Mouse (Mus musculus) hindbrain, embryonic 13.5 days (tissue): ENCODE data around the gene Krt42. TPM values are rescaled to one million over a fixed set of nuclear protein-coding genes. Genes with fewer than 3 reads are reported as not detected.

ENCODE experiments used
- ATAC-seq: fragments of 200-750 bp; cut with Nextera tagmentation; 2 replicates; pipeline ENCODE4 v1.8.0; 2017; ENCODE audit warnings: moderate TSS enrichment; ENCODE audit not compliant: low FRiP score
- H3K27ac ChIP-seq: fragments of 300-500 bp; sonication (generic); 2 replicates; pipeline ENCODE4 v1.5.1; 2015; ENCODE audit warnings: inconsistent platforms, mild to moderate bottlenecking, moderate library complexity
- H3K27me3 ChIP-seq: fragments of 300-500 bp; sonication (generic); 2 replicates; pipeline ENCODE4 v1.6.1; 2015; ENCODE audit warnings: mild to moderate bottlenecking, inconsistent platforms
- H3K36me3 ChIP-seq: fragments of 300-500 bp; sonication (generic); 2 replicates; pipeline ENCODE4 v1.6.1; 2015; ENCODE audit warnings: mild to moderate bottlenecking, inconsistent platforms
- H3K4me1 ChIP-seq: fragments of 300-500 bp; sonication (generic); replicated peaks from 2 replicates; pipeline ENCODE4 v1.6.1; 2015; ENCODE audit warnings: inconsistent platforms
- H3K4me2 ChIP-seq: fragments of 300-500 bp; sonication (generic); 2 replicates; pipeline ENCODE4 v1.6.1; 2015; ENCODE audit warnings: inconsistent platforms, mild to moderate bottlenecking, moderate library complexity
- H3K4me3 ChIP-seq: fragments of 300-500 bp; sonication (generic); 2 replicates; pipeline ENCODE4 v1.5.1; 2015; ENCODE audit warnings: mild to moderate bottlenecking, inconsistent platforms
- H3K9ac ChIP-seq: fragments of 300-500 bp; sonication (generic); 2 replicates; pipeline ENCODE4 v1.6.1; 2015; ENCODE audit warnings: mild to moderate bottlenecking, inconsistent platforms
- H3K9me3 ChIP-seq: fragments of 300-500 bp; sonication (generic); 2 replicates; pipeline ENCODE4 v1.6.1; 2016; ENCODE audit warnings: inconsistent platforms
- WGBS: fragments of 180-500 bp; shearing (Covaris S2); methylation state at CpG from one replicate; pipeline ENCODE4 v1.1.7; 2015; 5-methylcytosine and 5-hydroxymethylcytosine counted together
- polyA plus RNA-seq: library from polyadenylated mRNA; unstranded; fragments of >200 nt; fragmentation: Nextera tagmentation; extraction: Ambion mirVana; gene quantifications from 2 replicates; pipeline ENCODE4 v1.2.1, GENCODE M21; 2015

Krt42 gene
- polyA plus RNA-seq, 1 experiment from 2014 or later = not detected

DNA sequence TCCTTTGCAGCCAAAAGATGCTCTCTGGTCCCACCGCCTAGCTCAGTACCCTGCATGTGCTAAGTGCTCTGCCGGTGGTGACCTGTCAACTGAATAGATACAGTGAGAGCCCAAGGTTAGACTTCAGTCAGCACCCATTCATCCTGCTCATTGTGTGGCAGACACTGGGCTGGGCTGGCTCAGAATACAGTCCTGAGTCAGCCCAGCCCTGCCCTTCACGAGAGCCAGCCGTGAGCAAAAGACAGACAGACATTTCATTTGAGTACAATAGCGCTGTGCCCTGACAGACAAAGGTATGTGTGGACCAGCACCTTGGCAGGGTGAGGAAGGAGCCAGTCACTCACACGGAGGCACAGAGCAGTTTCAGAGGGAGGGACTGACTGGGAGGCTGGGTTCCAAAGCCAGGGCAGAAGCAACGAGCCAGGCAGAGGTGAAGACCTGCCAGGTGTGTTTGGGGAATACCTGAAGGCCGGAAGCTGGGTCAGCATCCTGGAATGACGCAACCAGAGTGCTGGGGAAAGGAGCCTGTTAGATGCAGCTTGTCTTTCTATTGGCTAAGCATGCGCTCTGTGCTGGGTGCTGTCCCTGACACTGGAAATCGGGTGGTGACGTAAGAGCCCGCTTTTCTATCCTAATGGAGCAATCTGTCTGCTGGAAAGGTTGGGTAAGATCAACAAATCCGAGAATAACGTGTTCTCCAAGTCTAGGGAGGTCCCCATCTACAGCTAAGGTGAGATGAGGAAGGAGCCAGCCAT, 8.2 kb upstream of the Krt42 start:
- no peak overlapping the region for H3K4me3 ChIP-seq
- H3K4me2 ChIP-seq = no peak overlapping the region
- no peak overlapping the region for H3K9ac ChIP-seq
- WGBS = 74% methylated on average over 15 of the region's 15 CpGs
- H3K27me3 ChIP-seq = no peaks in the 10 kb centered on the region
- no peak for ATAC-seq
- no peaks in the 10 kb centered on the region for H3K4me1 ChIP-seq
- no peaks in the 10 kb centered on the region for H3K36me3 ChIP-seq
- H3K9me3 ChIP-seq = no peaks in the 10 kb centered on the region
- H3K27ac ChIP-seq = no peak overlapping the region

DNA sequence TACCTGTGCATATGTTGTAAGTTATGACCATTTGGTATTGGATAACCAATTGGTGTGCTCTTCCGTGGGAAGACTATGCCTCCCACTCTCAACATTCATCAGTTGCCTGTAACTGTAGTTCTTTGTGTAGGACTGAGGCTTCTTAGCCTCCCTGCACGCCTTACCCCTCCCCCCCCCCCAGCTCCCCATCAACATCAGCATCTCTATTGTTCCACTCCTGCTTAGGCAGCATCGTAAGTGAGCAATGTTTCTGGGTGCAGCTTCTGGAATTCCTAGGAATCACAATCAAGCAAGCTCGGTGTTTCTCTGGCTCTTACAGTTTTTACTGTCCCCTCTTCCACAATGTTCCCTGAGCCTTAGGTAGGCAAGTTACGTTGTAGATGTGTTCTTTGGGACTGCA, 5.8 kb upstream of the Krt42 start:
- WGBS = 33% methylated on average over 5 of the region's 5 CpGs
- no peaks in the 10 kb centered on the region for H3K9me3 ChIP-seq
- H3K27ac ChIP-seq = no peak overlapping the region
- no peaks in the 10 kb centered on the region for H3K27me3 ChIP-seq
- no peak overlapping the region for H3K9ac ChIP-seq
- no peak for ATAC-seq
- H3K4me3 ChIP-seq = no peak overlapping the region
- no peaks in the 10 kb centered on the region for H3K4me1 ChIP-seq
- H3K36me3 ChIP-seq = no peaks in the 10 kb centered on the region
- H3K4me2 ChIP-seq = no peak overlapping the region

DNA sequence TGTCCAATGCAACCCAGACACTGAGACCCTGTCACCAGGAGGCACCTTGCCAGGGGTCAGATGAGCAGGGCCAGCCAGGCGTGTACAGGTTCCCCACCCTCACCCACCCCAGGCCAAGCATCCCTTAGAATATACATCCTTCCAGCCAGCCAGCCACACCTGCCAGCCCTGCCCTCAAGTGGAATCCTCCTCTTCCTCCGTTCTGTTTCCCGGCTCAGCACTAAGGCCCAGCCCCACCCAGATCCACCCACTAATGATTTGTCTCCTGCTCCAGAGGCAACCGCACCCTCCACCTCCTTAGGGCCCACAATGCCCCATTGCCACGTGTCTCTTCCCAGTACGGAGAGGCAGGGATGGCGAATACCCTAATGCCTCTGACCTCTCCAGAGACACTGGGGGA, 5.0 kb upstream of the Krt42 start:
- H3K4me2 ChIP-seq = no peak overlapping the region
- whole genome bisulfite sequencing = 68% methylated on average over 7 of the region's 7 CpGs
- no peak for ATAC-seq

DNA sequence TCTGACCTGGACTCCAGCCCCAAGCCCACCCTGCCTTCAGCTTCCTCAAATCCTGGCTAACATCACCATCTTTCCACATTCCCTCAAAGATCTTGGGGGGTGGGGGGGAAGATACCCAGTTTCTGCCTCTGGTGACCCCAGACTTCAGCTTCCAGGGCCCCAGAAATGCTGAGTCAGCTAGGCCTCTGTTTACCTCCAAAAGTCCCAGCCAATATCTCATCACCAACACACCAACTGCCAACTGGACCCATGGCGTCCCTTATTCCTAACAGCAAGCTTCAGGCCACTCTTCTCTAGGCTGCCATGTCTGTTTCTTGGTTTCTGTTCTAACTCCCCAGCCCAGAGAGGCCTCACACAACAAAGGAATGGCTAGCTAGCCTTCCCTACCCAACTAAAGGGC, 2.2 kb upstream of the Krt42 start:
- no peak for ATAC-seq
- Histone ChIP-seq H3K9me3 (no peaks in the 10 kb centered on the region), H3K4me1 (no peaks in the 10 kb centered on the region), H3K4me3 (no peak overlapping the region), H3K36me3 (no peaks in the 10 kb centered on the region), H3K4me2 (no peak overlapping the region), H3K27ac (no peak overlapping the region), H3K27me3 (no peaks in the 10 kb centered on the region), H3K9ac (no peak overlapping the region)
- WGBS = 75% methylated on average over 1 of the region's 1 CpGs

More for the DNA sequence above, 5.0 kb upstream of the Krt42 start:
- Histone ChIP-seq H3K9me3 (no peaks in the 10 kb centered on the region), H3K27ac (no peak overlapping the region), H3K4me1 (no peaks in the 10 kb centered on the region), H3K9ac (no peak overlapping the region), H3K36me3 (no peaks in the 10 kb centered on the region), H3K27me3 (no peaks in the 10 kb centered on the region), H3K4me3 (no peak overlapping the region)

DNA sequence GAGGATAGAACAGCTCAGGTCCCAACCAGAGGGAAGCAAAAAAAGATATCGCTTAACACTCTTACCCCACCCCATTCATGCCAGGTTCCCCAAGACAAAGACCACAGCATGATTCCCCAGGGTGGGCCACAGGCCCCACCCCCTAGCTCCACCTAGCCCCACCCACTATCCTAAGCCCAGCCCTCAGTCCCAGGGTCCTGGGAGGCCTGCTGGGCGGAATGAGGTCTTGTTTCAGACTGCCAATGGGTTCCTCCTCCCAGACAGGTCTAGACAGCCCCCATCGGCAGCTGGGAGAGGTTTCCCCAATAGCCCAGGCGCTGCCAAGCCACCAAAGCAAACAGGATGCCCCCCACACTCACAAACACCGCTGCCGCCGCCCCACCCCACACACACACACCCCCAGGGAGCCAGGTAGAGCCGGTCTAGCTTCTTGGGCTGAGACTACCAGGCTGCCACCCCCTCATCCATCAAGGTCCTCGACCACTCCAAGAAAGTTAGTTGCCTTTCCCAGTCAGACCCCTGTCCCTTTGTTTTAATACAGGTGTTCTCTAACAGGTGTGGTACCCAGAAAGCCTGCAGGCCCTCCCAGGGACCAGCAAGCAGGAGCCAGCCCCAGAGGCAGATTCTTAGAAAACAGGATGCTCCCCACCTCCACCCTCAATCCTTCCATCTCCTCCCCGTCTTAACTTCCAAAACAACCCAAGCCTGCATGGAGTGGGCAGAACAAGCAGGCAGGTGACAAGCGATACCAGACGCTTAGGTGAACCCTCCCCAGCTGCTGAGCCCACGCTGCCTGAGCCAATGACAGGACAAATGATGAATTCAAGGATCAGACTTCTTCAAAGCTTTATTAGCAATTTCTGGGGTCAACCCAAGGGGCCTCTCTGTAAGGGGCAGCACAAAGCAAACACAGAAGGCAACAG, 7.4 kb downstream of the Krt42 start:
- no peak overlapping the region for H3K4me2 ChIP-seq
- no peaks in the 10 kb centered on the region for H3K4me1 ChIP-seq
- peaks cover 4% of the 10 kb centered on the region; the same call in 1 of the 2 replicates for H3K27me3 ChIP-seq
- H3K36me3 ChIP-seq = no peaks in the 10 kb centered on the region
- H3K27ac ChIP-seq = no peak overlapping the region
- WGBS = 37% methylated on average over 13 of the region's 13 CpGs
- ATAC-seq = no peak
- no peaks in the 10 kb centered on the region for H3K9me3 ChIP-seq
- no peak overlapping the region for H3K9ac ChIP-seq
- no peak overlapping the region for H3K4me3 ChIP-seq

DNA sequence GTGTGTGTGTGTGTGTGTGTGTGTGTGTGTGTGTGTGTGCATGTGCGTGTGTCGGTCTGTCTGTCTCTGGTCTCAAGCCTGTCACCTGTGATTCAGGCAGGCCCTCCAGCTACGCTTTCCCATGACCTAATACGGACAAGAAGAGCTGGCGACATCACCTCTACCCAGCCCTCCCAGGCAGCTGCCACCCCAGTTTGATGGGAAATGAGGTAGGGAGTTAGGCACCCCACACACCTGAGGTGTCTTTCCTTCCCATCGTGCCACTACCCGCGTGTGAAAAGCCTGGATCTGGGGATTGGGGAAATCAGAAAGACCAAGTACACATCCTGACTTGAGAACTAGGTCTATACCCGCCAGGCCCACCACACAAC, 8.5 kb downstream of the Krt42 start:
- WGBS = 88% methylated on average over 8 of the region's 9 CpGs
- Histone ChIP-seq H3K9me3 (no peaks in the 10 kb centered on the region), H3K9ac (no peak overlapping the region), H3K4me2 (no peak overlapping the region), H3K4me1 (no peaks in the 10 kb centered on the region), H3K36me3 (no peaks in the 10 kb centered on the region), H3K27me3 (peaks cover 4% of the 10 kb centered on the region; the same call in 1 of the 2 replicates), H3K27ac (no peak overlapping the region), H3K4me3 (no peak overlapping the region)
- no peak for ATAC-seq

DNA sequence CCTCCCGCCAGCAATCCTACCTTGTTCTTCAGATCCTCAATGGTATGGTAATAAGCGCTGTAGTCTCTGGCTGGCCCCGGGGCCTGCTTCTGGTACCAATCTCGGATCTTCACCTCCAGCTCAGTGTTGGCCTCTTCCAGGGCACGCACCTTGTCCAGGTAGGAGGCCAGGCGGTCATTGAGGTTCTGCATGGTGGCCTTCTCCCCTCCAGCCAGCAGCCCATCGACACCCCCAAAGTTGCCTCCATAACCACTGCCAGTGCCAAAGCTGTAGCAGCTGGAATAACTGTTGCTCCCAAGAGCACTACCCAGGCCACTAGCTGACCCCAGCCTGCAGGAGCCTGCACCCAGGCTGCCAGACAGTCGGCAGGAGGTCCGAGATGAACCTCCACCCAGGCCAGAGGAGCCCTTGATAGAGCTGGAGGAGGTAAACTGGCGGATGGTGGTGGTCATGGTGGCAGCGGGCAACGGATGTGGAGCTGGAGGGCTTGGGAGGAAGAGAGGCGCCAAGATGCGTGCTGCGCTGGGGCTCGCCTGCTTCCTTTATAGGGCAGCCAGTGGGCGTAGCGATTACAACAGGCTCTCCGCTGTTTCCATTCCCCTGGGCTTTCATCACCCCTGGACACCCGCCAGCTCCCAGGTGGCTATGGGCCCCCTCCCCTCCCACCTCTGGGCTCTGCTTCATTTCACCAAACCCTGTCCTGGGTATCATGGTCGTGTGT, 9.0 kb downstream of the Krt42 start, which contains the start of gene Krt17:
TSS of gene Krt17 (minus strand) at position 516 of the 721 bp plus-strand sequence.
- WGBS = 84% methylated on average over 21 of the region's 21 CpGs
- no peak for ATAC-seq
- H3K27ac ChIP-seq = no peak within 1 kb of the TSS
- H3K27me3 ChIP-seq = peaks cover 4% of the 10 kb centered on the region; the same call in 1 of the 2 replicates
- H3K9ac ChIP-seq = no peak within 1 kb of the TSS
- no peak within 1 kb of the TSS for H3K4me3 ChIP-seq
- no peak within 1 kb of the TSS for H3K4me2 ChIP-seq
- no peaks in the 10 kb centered on the region for H3K4me1 ChIP-seq
- H3K9me3 ChIP-seq = no peaks in the 10 kb centered on the region
- no peaks in the 10 kb centered on the region for H3K36me3 ChIP-seq

DNA sequence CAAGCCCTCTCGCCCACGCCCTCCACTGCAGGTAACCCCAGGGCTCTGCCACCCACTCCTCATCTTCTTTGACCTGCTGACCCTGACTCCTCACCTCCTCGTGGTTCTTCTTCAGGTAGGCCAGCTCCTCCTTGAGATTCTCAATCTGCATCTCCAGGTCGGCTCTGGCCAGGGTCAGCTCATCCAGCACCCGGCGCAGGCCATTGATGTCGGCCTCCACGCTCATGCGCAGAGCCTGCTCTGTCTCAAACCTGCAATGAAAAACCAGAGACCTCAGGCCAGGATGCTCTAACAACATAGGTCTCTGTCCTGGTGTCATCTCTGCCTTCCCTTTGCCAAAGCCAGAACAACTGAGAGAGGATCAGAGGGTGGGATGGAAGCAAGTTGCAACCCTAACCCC, 10.6 kb downstream of the Krt42 start:
- H3K9me3 ChIP-seq = no peaks in the 10 kb centered on the region
- H3K4me2 ChIP-seq = no peak overlapping the region
- H3K27me3 ChIP-seq = peaks cover 4% of the 10 kb centered on the region; the same call in 1 of the 2 replicates
- no peak overlapping the region for H3K27ac ChIP-seq
- no peaks in the 10 kb centered on the region for H3K36me3 ChIP-seq
- H3K9ac ChIP-seq = no peak overlapping the region
- ATAC-seq = no peak
- 89% methylated on average over 9 of the region's 9 CpGs for WGBS
- H3K4me1 ChIP-seq = no peaks in the 10 kb centered on the region
- H3K4me3 ChIP-seq = no peak overlapping the region

DNA sequence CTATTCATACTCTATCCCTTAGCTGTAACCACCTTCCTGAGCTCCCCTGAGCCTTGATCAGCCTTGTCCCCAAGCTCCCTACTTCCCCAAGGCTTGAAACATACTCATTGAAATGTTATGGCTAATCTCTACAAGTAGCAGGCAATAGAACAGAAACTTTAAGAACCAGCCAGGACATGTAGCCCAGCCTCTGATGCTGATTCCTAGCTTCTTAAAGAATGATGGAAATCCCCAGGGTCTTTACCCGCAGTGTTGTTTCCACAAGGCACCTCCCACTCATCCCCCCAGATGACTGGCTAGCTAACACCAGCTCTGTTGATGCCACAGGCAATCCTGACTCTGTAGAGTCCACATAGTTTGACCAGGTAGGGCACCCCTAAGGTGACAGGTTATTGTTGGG, 11.7 kb downstream of the Krt42 start:
- ATAC-seq = no peak
- H3K27ac ChIP-seq = no peak overlapping the region

DNA sequence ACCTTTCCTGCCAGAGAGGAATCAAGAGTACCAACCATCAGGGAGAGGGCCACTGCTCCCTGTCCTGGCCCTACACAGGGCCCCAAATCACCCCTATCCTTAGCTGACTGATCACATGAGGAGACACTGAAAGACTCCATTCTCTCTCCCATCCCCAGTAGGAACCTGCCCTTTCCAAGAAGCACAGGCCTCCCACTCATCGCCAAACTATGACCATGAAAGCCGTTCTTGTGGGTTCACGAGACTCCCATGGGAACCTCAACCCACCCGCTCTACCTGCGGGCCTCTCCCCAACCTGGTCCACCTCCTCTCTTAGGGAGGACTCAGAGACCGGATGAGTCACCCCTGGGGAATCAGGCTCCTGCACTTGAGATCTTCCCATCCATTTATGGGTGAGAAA, 14.2 kb downstream of the Krt42 start:
- Histone ChIP-seq H3K9ac (no peak overlapping the region), H3K4me2 (no peak overlapping the region), H3K4me1 (no peaks in the 10 kb centered on the region), H3K27me3 (no peaks in the 10 kb centered on the region), H3K9me3 (no peaks in the 10 kb centered on the region), H3K27ac (no peak overlapping the region), H3K4me3 (no peak overlapping the region), H3K36me3 (no peaks in the 10 kb centered on the region)
- no peak for ATAC-seq
- WGBS = 98% methylated on average over 6 of the region's 6 CpGs

More for the DNA sequence above, 11.7 kb downstream of the Krt42 start:
- WGBS = 90% methylated on average over 1 of the region's 1 CpGs
- Histone ChIP-seq H3K4me2 (no peak overlapping the region), H3K4me3 (no peak overlapping the region), H3K36me3 (no peaks in the 10 kb centered on the region), H3K9ac (no peak overlapping the region), H3K27me3 (peaks cover 2% of the 10 kb centered on the region; the same call in 1 of the 2 replicates), H3K9me3 (no peaks in the 10 kb centered on the region), H3K4me1 (no peaks in the 10 kb centered on the region)

DNA sequence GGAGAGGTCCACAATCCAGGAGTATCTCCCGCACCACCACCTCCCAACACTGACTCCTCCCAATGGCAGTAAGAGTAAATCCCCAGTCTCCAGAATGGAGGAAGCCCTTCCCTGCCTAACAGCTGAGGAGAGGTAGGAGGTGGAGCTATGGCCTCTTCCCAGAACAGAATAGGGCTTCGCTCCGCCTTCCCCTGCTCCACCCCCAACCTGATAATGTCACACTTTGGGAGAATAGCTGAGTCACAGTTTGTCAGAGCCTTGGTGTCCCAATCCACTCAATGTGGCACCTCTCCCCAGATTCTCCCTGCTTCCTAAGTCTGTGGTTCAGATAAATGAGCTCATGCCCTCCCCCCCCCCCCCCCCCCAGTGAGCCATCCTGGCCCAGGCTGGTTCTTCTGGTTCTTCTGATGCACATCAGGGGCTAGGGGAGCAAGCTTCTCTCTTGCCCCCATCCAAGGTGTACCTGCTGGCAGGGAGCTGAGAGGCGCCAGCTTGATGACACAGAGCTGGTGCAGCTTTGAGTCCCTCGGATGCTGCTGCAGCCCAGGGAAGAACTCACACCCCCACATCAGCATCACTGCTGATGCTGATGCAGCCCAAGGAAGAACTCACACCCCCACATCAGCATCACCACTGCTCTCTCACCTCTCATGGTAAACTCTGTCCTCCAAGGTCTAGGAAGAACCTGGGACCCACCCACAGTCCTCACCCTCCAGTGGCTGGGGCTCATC, 15.1 kb downstream of the Krt42 start:
- Histone ChIP-seq H3K4me1 (no peaks in the 10 kb centered on the region), H3K9me3 (no peaks in the 10 kb centered on the region), H3K27me3 (no peaks in the 10 kb centered on the region), H3K4me2 (no peak overlapping the region), H3K9ac (no peak overlapping the region), H3K27ac (no peak overlapping the region), H3K4me3 (no peak overlapping the region), H3K36me3 (no peaks in the 10 kb centered on the region)
- no peak for ATAC-seq
- WGBS = 75% methylated on average over 5 of the region's 5 CpGs
